Comparison of ENCODE assay signal across 17 mouse cellular contexts in the genomic region with DNA sequence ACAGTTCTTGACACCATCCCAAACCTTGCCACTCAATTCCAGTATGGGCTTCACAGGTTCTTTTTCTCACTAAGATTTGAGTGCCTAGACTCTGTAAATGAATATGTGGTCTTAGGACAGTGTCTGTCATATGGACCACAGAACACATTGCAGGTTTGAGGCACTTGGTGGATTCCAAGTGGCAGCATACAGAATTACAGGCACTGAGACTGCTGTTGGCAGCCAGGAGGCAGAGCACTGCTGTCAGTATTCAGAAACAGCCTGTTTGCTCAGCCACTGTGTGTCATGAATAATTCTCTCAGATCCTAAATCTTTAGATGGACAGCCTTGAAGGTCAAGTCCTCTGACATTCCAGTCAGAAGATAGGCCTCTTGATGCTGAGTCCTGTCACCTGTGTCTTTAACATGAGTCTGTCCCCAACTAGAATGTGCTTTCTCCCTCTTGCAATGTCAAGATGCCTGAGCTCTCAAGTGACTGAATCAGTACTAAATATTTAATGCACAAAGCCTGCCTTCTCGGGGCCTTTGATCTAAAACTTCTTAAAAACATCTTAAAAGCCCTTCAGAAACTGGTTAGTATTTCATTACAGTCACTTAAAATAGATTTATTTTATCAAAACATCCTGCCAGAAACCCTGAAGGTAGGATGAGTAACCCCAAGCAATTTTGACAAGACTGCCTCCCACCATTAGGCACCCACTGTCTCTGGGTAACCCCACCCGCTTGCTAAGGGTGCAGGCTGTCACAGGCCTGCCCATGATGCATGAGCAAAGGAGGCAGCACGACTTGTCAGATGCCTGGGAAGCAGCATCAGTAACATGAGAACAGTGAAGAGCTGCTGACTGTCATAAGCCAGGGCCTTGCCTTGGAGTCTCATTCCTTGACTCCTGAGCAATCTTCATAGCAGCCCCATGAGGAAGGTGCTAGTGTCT.
A peak's percentile ranks its signal among the peaks of the same experiment; 100 is the strongest.
DNase-seq lines count a peak whose midpoint lies in the region; ATAC-seq and TF ChIP-seq lines count a peak whose summit lies in the region.
"Had no signal": no experiment of that assay in that cellular context is flagged by ENCODE, and none has a peak within 500 bp of the region (broad histone marks: within the 10 kb centered on the region; RNA-seq: fewer than 3 reads in every experiment).

No protein-coding gene starts in this region.

- H3K36me3 ChIP-seq in forebrain, embryonic 13.5 days (ENCODE audit: poor library complexity, severe bottlenecking), result no peaks in the 10 kb centered on the region
- no peaks in the 10 kb centered on the region for H3K36me3 ChIP-seq in forebrain, embryonic 11.5 days (ENCODE audit: control insufficient read depth, insufficient read depth, low read length)
- no peaks in the 10 kb centered on the region for H3K36me3 ChIP-seq in midbrain, postnatal 0 days (ENCODE audit: insufficient read depth, low read length)
- H3K36me3 ChIP-seq: embryonic facial prominence, embryonic 10.5 days; limb, embryonic 15.5 days; neural tube, embryonic 12.5 days had no signal

- H3K4me1 ChIP-seq in forebrain, embryonic 13.5 days, result no peaks in the 10 kb centered on the region
- H3K4me1 ChIP-seq in forebrain, embryonic 11.5 days (replicated peaks; ENCODE audit: control insufficient read depth, insufficient read depth, low read length), result no peaks in the 10 kb centered on the region
- H3K4me1 ChIP-seq in midbrain, postnatal 0 days (ENCODE audit: insufficient read depth, low read length), result no peaks in the 10 kb centered on the region
- H3K4me1 ChIP-seq: embryonic facial prominence, embryonic 10.5 days; limb, embryonic 15.5 days; neural tube, embryonic 12.5 days had no signal

- TF ChIP-seq CTCF in layer of hippocampus, adult 2 months (conservative IDR thresholded peaks at IDR 0.05), result peak; percentile 61
- peak; percentile 23; the same call in 1 of the 2 replicates for TF ChIP-seq CTCF in brain, embryonic 14.5 days (IDR thresholded peaks at IDR 0.05; ENCODE audit: borderline replicate concordance, extremely low read depth, insufficient read depth, insufficient read length)
- peak; percentile 68 for TF ChIP-seq CTCF in midbrain, postnatal 0 days (IDR thresholded peaks at IDR 0.05)

- H3K9me3 ChIP-seq in forebrain, embryonic 13.5 days (replicated peaks), result no peaks in the 10 kb centered on the region
- H3K9me3 ChIP-seq in forebrain, embryonic 11.5 days (ENCODE audit: control insufficient read depth, low read length), result no peaks in the 10 kb centered on the region
- no peaks in the 10 kb centered on the region for H3K9me3 ChIP-seq in midbrain, postnatal 0 days (ENCODE audit: low read length)
- H3K9me3 ChIP-seq: embryonic facial prominence, embryonic 10.5 days; limb, embryonic 15.5 days; neural tube, embryonic 12.5 days had no signal

- no peak overlapping the region for H3K4me3 ChIP-seq in forebrain, embryonic 13.5 days
- no peak overlapping the region for H3K4me3 ChIP-seq in forebrain, embryonic 11.5 days (ENCODE audit: low read depth, low read length)
- no peak overlapping the region for H3K4me3 ChIP-seq in layer of hippocampus, adult 2 months
- no peak overlapping the region for H3K4me3 ChIP-seq in midbrain, postnatal 0 days (ENCODE audit: low read depth, low read length)
- H3K4me3 ChIP-seq: embryonic facial prominence, embryonic 10.5 days; limb, embryonic 15.5 days; neural tube, embryonic 12.5 days had no signal

- ATAC-seq in forebrain, embryonic 13.5 days, result 0 out of 2 replicates have a peak, but pooled peaks have one; percentile 41
- no peak for ATAC-seq in forebrain, embryonic 11.5 days (replicated peaks; ENCODE audit: low FRiP score)
- peak; percentile 76 for ATAC-seq in midbrain, postnatal 0 days (ENCODE audit: low FRiP score)

- TF ChIP-seq POLR2A in brain, embryonic 14.5 days (IDR thresholded peaks at IDR 0.05; ENCODE audit: borderline replicate concordance, extremely low read depth, insufficient read depth, insufficient read length, poor library complexity, severe bottlenecking), result no peak

- no peak overlapping the region for H3K27ac ChIP-seq in forebrain, embryonic 13.5 days
- no peak overlapping the region for H3K27ac ChIP-seq in forebrain, embryonic 11.5 days (ENCODE audit: low read depth, low read length)
- H3K27ac ChIP-seq in layer of hippocampus, adult 2 months, result no peak overlapping the region
- H3K27ac ChIP-seq in midbrain, postnatal 0 days (ENCODE audit: low read depth, low read length), result no peak overlapping the region
- H3K27ac ChIP-seq: embryonic facial prominence, embryonic 10.5 days; limb, embryonic 15.5 days; neural tube, embryonic 12.5 days had no signal

- WGBS in forebrain, embryonic 13.5 days, result 73% methylated on average over 3 of the region's 3 CpGs
- 76% methylated on average over 3 of the region's 3 CpGs for WGBS in forebrain, embryonic 11.5 days
- 60% methylated on average over 3 of the region's 3 CpGs for WGBS in midbrain, postnatal 0 days

- no peak overlapping the region for H3K9ac ChIP-seq in forebrain, embryonic 13.5 days
- H3K9ac ChIP-seq in forebrain, embryonic 11.5 days (ENCODE audit: low read length), result no peak overlapping the region
- no peak overlapping the region for H3K9ac ChIP-seq in midbrain, postnatal 0 days (replicated peaks; ENCODE audit: low read length, poor library complexity, severe bottlenecking)
- H3K9ac ChIP-seq: limb, embryonic 15.5 days; neural tube, embryonic 12.5 days had no signal

- H3K4me2 ChIP-seq in forebrain, embryonic 13.5 days, result no peak overlapping the region
- H3K4me2 ChIP-seq in forebrain, embryonic 11.5 days (ENCODE audit: low read depth, low read length, severe bottlenecking), result no peak overlapping the region
- no peak overlapping the region for H3K4me2 ChIP-seq in midbrain, postnatal 0 days (ENCODE audit: low read depth, low read length, poor library complexity, severe bottlenecking)
- H3K4me2 ChIP-seq: limb, embryonic 15.5 days; neural tube, embryonic 12.5 days had no signal

- no peak for DNase-seq in forebrain, embryonic 11.5 days (ENCODE audit: low spot score)
- DNase-seq in layer of hippocampus, adult 2 months (ENCODE audit: low spot score in 2 of 2), result peak in 1 of 2 experiments; percentile 1
- DNase-seq in layer of hippocampus, postnatal 36 days, result no peak
- peak; percentile 40 for DNase-seq in brain, embryonic 14.5 days (ENCODE audit: low read depth)
- no peak for DNase-seq in midbrain, postnatal 0 days (ENCODE audit: low spot score)
- no peak for DNase-seq in adrenal gland, adult 18-20 months (ENCODE audit: low spot score in 2 of 2)
- DNase-seq in lung, postnatal 36 days, result no peak
- DNase-seq: adrenal gland, postnatal 36 days; cerebellum, adult 11-12 months; heart, postnatal 14 days; lung, adult 18-20 months; spleen, adult 18-20 months; thymus, postnatal 36 days had no signal

- no peaks in the 10 kb centered on the region for H3K27me3 ChIP-seq in forebrain, embryonic 13.5 days
- no peaks in the 10 kb centered on the region for H3K27me3 ChIP-seq in forebrain, embryonic 11.5 days (ENCODE audit: control insufficient read depth, insufficient read depth, low read length)
- no peaks in the 10 kb centered on the region for H3K27me3 ChIP-seq in midbrain, postnatal 0 days (ENCODE audit: insufficient read depth, low read length)
- H3K27me3 ChIP-seq: limb, embryonic 15.5 days; neural tube, embryonic 12.5 days had no signal
